ENCODE assay signal across 9 mouse cellular contexts in the genomic region with DNA sequence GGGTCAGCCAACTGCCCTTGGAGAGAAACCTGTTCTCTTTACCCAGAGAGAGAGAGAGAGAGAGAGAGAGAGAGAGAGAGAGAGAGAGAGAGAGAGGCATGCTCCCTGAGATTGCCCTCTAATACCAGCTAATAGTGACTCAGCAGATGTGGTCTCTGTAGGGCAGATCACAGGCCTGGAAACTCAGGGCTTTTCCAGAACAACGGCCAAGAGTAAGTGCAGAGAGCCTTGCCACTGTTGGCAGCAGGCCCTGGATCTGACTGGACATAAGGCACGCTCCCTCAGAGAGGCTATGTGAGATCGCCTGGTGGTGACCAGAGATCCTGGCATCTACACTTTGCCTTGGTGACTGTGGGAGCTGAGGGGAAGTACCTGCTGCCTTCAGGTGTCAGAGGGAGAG. TPM values are rescaled to one million over a fixed set of nuclear protein-coding genes. Genes with fewer than 3 reads are reported as not detected.
A peak's percentile ranks its signal among the peaks of the same experiment; 100 is the strongest.
DNase-seq lines count a peak whose midpoint lies in the region; ATAC-seq and TF ChIP-seq lines count a peak whose summit lies in the region.
"Had no signal": no experiment of that assay in that cellular context is flagged by ENCODE, and none has a peak within 500 bp of the region (broad histone marks: within the 10 kb centered on the region; RNA-seq: fewer than 3 reads in every experiment).

No protein-coding gene starts in this region.

- no peaks in the 10 kb centered on the region for H3K9me3 ChIP-seq in heart, embryonic 10.5 days
- H3K9me3 ChIP-seq in hindbrain, embryonic 12.5 days (replicated peaks), result no peaks in the 10 kb centered on the region
- no peaks in the 10 kb centered on the region for H3K9me3 ChIP-seq in intestine, embryonic 16.5 days (ENCODE audit: control insufficient read depth, low read length)
- H3K9me3 ChIP-seq: G1E had no signal

- H3K4me1 ChIP-seq in liver, adult 2 months (ENCODE audit: control insufficient read depth, insufficient read depth, low read length), result peaks cover 65% of the 10 kb centered on the region
- H3K4me1 ChIP-seq in heart, embryonic 10.5 days, result peaks cover 14% of the 10 kb centered on the region
- peaks cover 22% of the 10 kb centered on the region for H3K4me1 ChIP-seq in lung, adult 2 months (ENCODE audit: control insufficient read depth, insufficient read depth, low read length)
- no peaks in the 10 kb centered on the region for H3K4me1 ChIP-seq in hindbrain, embryonic 12.5 days
- H3K4me1 ChIP-seq in intestine, embryonic 16.5 days (ENCODE audit: control insufficient read depth, insufficient read depth, low read length), result no peaks in the 10 kb centered on the region; the same call in 1 of the 2 replicates

- peak; percentile 50; the same call in 1 of the 2 replicates for TF ChIP-seq CTCF in liver, adult 2 months (IDR thresholded peaks at IDR 0.05; ENCODE audit: low read depth, low read length)
- no peak for TF ChIP-seq CTCF in lung, adult 2 months (IDR thresholded peaks at IDR 0.05; ENCODE audit: insufficient read depth, low read length)

- peaks cover 9% of the 10 kb centered on the region; the same call in 1 of the 2 replicates for H3K36me3 ChIP-seq in liver, adult 2 months (ENCODE audit: control insufficient read depth, insufficient read depth, low read length)
- no peaks in the 10 kb centered on the region for H3K36me3 ChIP-seq in heart, embryonic 10.5 days
- H3K36me3 ChIP-seq in hindbrain, embryonic 12.5 days, result no peaks in the 10 kb centered on the region
- H3K36me3 ChIP-seq in intestine, embryonic 16.5 days (ENCODE audit: control insufficient read depth, insufficient read depth, low read length), result no peaks in the 10 kb centered on the region
- H3K36me3 ChIP-seq: G1E had no signal

- H3K79me2 ChIP-seq in liver, adult 2 months (ENCODE audit: control insufficient read depth, insufficient read depth, low read length), result peaks cover 8% of the 10 kb centered on the region; the same call in 1 of the 2 replicates

- intact Hi-C loops in left cerebral cortex, postnatal 14 days (cut with DNase I), result no loop called here

- H3K9ac ChIP-seq in liver, adult 2 months (ENCODE audit: low read depth, low read length), result peak overlapping the region; percentile 19
- H3K9ac ChIP-seq in hindbrain, embryonic 12.5 days, result no peak overlapping the region
- no peak overlapping the region for H3K9ac ChIP-seq in intestine, embryonic 16.5 days (ENCODE audit: low read depth, low read length)

- no peak overlapping the region for H3K4me3 ChIP-seq in liver, adult 2 months (ENCODE audit: insufficient read depth, low read depth, low read length)
- no peak overlapping the region for H3K4me3 ChIP-seq in heart, embryonic 10.5 days
- no peak overlapping the region for H3K4me3 ChIP-seq in lung, adult 2 months (replicated peaks; ENCODE audit: extremely low read depth, low read depth, low read length)
- H3K4me3 ChIP-seq in hindbrain, embryonic 12.5 days, result no peak overlapping the region
- no peak overlapping the region for H3K4me3 ChIP-seq in intestine, embryonic 16.5 days (ENCODE audit: low read length)

- no peak for TF ChIP-seq POLR2A in liver, adult 2 months (IDR thresholded peaks at IDR 0.05; ENCODE audit: extremely low read depth, insufficient read depth, low read length)
- TF ChIP-seq POLR2A in lung, adult 2 months (IDR thresholded peaks at IDR 0.05; ENCODE audit: borderline replicate concordance, extremely low read depth, low read depth, low read length), result no peak

- ATAC-seq in hindbrain, embryonic 12.5 days (ENCODE audit: low FRiP score), result no peak
- no peak for ATAC-seq in intestine, embryonic 16.5 days

- no peaks in the 10 kb centered on the region for H3K27me3 ChIP-seq in liver, adult 2 months (ENCODE audit: control insufficient read depth, insufficient read depth, low read length)
- H3K27me3 ChIP-seq in heart, embryonic 10.5 days (ENCODE audit: insufficient read depth, poor library complexity, severe bottlenecking), result peaks cover 4% of the 10 kb centered on the region; the same call in 1 of the 2 replicates
- no peaks in the 10 kb centered on the region for H3K27me3 ChIP-seq in hindbrain, embryonic 12.5 days
- H3K27me3 ChIP-seq in intestine, embryonic 16.5 days (replicated peaks; ENCODE audit: control insufficient read depth, insufficient read depth, low read length), result no peaks in the 10 kb centered on the region

- H3K4me2 ChIP-seq in hindbrain, embryonic 12.5 days (replicated peaks), result no peak overlapping the region
- no peak overlapping the region for H3K4me2 ChIP-seq in intestine, embryonic 16.5 days (ENCODE audit: low read depth, low read length)

- H3K27ac ChIP-seq in liver, adult 2 months (replicated peaks; ENCODE audit: insufficient read depth, low read depth, low read length), result peak overlapping the region; percentile 67
- H3K27ac ChIP-seq in heart, embryonic 10.5 days, result peak overlapping the region; percentile 52; the same call in 1 of the 2 replicates
- no peak overlapping the region for H3K27ac ChIP-seq in hindbrain, embryonic 12.5 days
- no peak overlapping the region for H3K27ac ChIP-seq in intestine, embryonic 16.5 days (ENCODE audit: low read length)

- 11% methylated on average over 3 of the region's 3 CpGs for WGBS in liver, adult 2 months
- 63% methylated on average over 3 of the region's 3 CpGs for WGBS in heart, embryonic 10.5 days
- 16% methylated on average over 3 of the region's 3 CpGs for WGBS in lung, adult 2 months
- WGBS in hindbrain, embryonic 12.5 days, result 80% methylated on average over 3 of the region's 3 CpGs
- 70% methylated on average over 3 of the region's 3 CpGs for WGBS in intestine, embryonic 16.5 days

- DNase-seq in liver, adult 2 months (ENCODE audit: extremely low read depth, low read depth, low spot score), result peak; percentile 100
- no peak for DNase-seq in liver
- DNase-seq in cerebellum, adult 18-20 months, result peak; percentile 71 to 78
- peak; percentile 61 for DNase-seq in heart, embryonic 10.5 days (ENCODE audit: low spot score)
- peak; percentile 40 for DNase-seq in lung, adult 2 months
- no peak for DNase-seq in left cerebral cortex, postnatal 14 days (ENCODE audit: low spot score in 2 of 2)

RNA-seq across cellular contexts. Expression of a gene that starts 10.9 kb away (rescaled TPM):
- total RNA-seq in liver, adult 2 months (2014; rRNA removed), result 220 and 428 TPM in 2 replicates
- polyA plus RNA-seq in liver, adult 2 months (2012; rRNA removed), result 287 and 304 TPM in 2 replicates
- 3.4 and 3.9 TPM in 2 replicates for polyA plus RNA-seq in heart, embryonic 10.5 days (2016; fragmentation: Nextera tagmentation; extraction: Ambion mirVana)
- 116 and 142 TPM in 2 replicates for polyA plus RNA-seq in lung, adult 2 months (2012; rRNA removed)
- polyA plus RNA-seq in hindbrain, embryonic 12.5 days (2016; fragmentation: Nextera tagmentation; extraction: Ambion mirVana), result 2.1 and 2.4 TPM in 2 replicates
- polyA plus RNA-seq in intestine, embryonic 16.5 days (2015; fragmentation: Nextera tagmentation; extraction: Ambion mirVana), result 3.3 and 4.4 TPM in 2 replicates
- 10 to 100 TPM; 17.0 to 19.1 TPM for total RNA-seq in left cerebral cortex, postnatal 14 days (2021)
- total RNA-seq: G1E had no signal
- polyA plus RNA-seq: G1E had no signal

RNA-seq across cellular contexts. Expression of a gene that starts 41.3 kb away (rescaled TPM):
- 11.2 and 23.4 TPM in 2 replicates for total RNA-seq in liver, adult 2 months (2014; rRNA removed)
- 3.8 and 4.2 TPM in 2 replicates for polyA plus RNA-seq in liver, adult 2 months (2012; rRNA removed)
- not detected in 2 replicates for polyA plus RNA-seq in heart, embryonic 10.5 days (2016; fragmentation: Nextera tagmentation; extraction: Ambion mirVana)
- polyA plus RNA-seq in lung, adult 2 months (2012; rRNA removed), result not detected in 2 replicates
- polyA plus RNA-seq in hindbrain, embryonic 12.5 days (2016; fragmentation: Nextera tagmentation; extraction: Ambion mirVana), result 0.10 TPM in 1 of 2 replicates, not detected in the other
- not detected in 2 replicates for polyA plus RNA-seq in intestine, embryonic 16.5 days (2015; fragmentation: Nextera tagmentation; extraction: Ambion mirVana)
- total RNA-seq in left cerebral cortex, postnatal 14 days (2021), result not detected
- polyA plus RNA-seq: G1E had no signal

Comparison
In these comparisons a context has a peak if more than half of its experiments do, and no peak if none do; other contexts are left out.
1. DNase-seq: peak in liver, adult 2 months (single experiment), cerebellum, adult 18-20 months (2 of 2), heart, embryonic 10.5 days (single experiment) and lung, adult 2 months (single experiment); none in liver (single experiment) and left cerebral cortex, postnatal 14 days (0 of 2).
2. H3K27ac ChIP-seq: peak in liver, adult 2 months (single experiment) and heart, embryonic 10.5 days (single experiment); none in hindbrain, embryonic 12.5 days (single experiment) and intestine, embryonic 16.5 days (single experiment).
3. RNA of a gene that starts 10.9 kb away (polyA plus RNA-seq): 287 to 304 TPM in liver, adult 2 months and 116 to 142 TPM in lung, adult 2 months; 3.3 to 4.4 TPM in intestine, embryonic 16.5 days, 3.4 to 3.9 TPM in heart, embryonic 10.5 days and 2.1 to 2.4 TPM in hindbrain, embryonic 12.5 days; every median in the first group is over 10 times any median in the second.